Mouse (Mus musculus): ENCODE measurements around the gene Moap1.

- no peak for TF ChIP-seq ZNF384 (IDR thresholded peaks at IDR 0.05; ENCODE audit: low read depth, low read length)
- no peak for TF ChIP-seq ZC3H11A (IDR thresholded peaks at IDR 0.05; ENCODE audit: borderline replicate concordance, low read depth, low read length)
- TF ChIP-seq MAFK (IDR thresholded peaks at IDR 0.05; ENCODE audit: insufficient read depth, low read depth, low read length): no peak
- TF ChIP-seq CHD2 (IDR thresholded peaks at IDR 0.05; ENCODE audit: low read depth, low read length): no peak
- no peak for TF ChIP-seq HCFC1 (IDR thresholded peaks at IDR 0.05; ENCODE audit: borderline replicate concordance, insufficient read depth, low read length)
These were observed 40.4 kb downstream of the Moap1 start for GRCm38 (mm10) chr12:102703111-102703412.
